Mouse (Mus musculus) cerebellum, postnatal 10 days (tissue): ENCODE data around the gene Sh3d21.
"Not testable (repeated sequence)": the region's sequence is repeated elsewhere in the genome, so short reads cannot be mapped to it uniquely, and the experiment has no call there.

Experiments
- DNase-seq, 2 experiments: peaks; one replicate each; pipeline ENCODE4 v3.0.0; 2021; ENCODE audit warnings: mixed read lengths in 2 of 2

Sh3d21 gene

GRCm38 (mm10) chr4:126166084-126166483 lies 2.8 kb upstream of the Sh3d21 start:
- no peak for DNase-seq

GRCm38 (mm10) chr4:126165092-126165491 lies 1.8 kb upstream of the Sh3d21 start:
- DNase-seq: not testable (repeated sequence)

GRCm38 (mm10) chr4:126163685-126164084 lies 394 bp upstream of the Sh3d21 start:
- DNase-seq: no peak

GRCm38 (mm10) chr4:126162544-126163066 lies 686 bp downstream of the Sh3d21 start:
- peak; percentile 87 to 90 for DNase-seq

GRCm38 (mm10) chr4:126161986-126162385 lies 1.3 kb downstream of the Sh3d21 start:
- DNase-seq: peak in 1 of 2 experiments; percentile 34

GRCm38 (mm10) chr4:126161456-126161855 lies 1.8 kb downstream of the Sh3d21 start:
- DNase-seq: no peak

GRCm38 (mm10) chr4:126160981-126161380 lies 2.3 kb downstream of the Sh3d21 start:
- DNase-seq: no peak

- peak; percentile 40 to 46 for DNase-seq
Measured at GRCm38 (mm10) chr4:126159455-126159854, 3.8 kb downstream of the Sh3d21 start.

- no peak for DNase-seq
Measured at GRCm38 (mm10) chr4:126157562-126157961, 5.7 kb downstream of the Sh3d21 start.

- DNase-seq: peak; percentile 45 to 51
Measured at GRCm38 (mm10) chr4:126156617-126157016, 6.7 kb downstream of the Sh3d21 start.

- DNase-seq: no peak
Measured at GRCm38 (mm10) chr4:126155869-126156268, 7.4 kb downstream of the Sh3d21 start.

GRCm38 (mm10) chr4:126155183-126155582 lies 8.1 kb downstream of the Sh3d21 start:
- no peak for DNase-seq

- DNase-seq: no peak
Measured at GRCm38 (mm10) chr4:126152864-126153263, 10.4 kb downstream of the Sh3d21 start.

GRCm38 (mm10) chr4:126151701-126152440 lies 11.4 kb downstream of the Sh3d21 start:
- DNase-seq: no peak

GRCm38 (mm10) chr4:126150949-126151320 lies 12.4 kb downstream of the Sh3d21 start:
- no peak for DNase-seq

- DNase-seq: no peak
Measured at GRCm38 (mm10) chr4:126150297-126150948, 12.9 kb downstream of the Sh3d21 start.

- no peak for DNase-seq
Measured at GRCm38 (mm10) chr4:126149798-126150197, 13.5 kb downstream of the Sh3d21 start.

GRCm38 (mm10) chr4:126149041-126149676 lies 14.1 kb downstream of the Sh3d21 start:
- DNase-seq: peak; percentile 38 to 44

GRCm38 (mm10) chr4:126148161-126148961 lies 14.9 kb downstream of the Sh3d21 start:
- peak in 1 of 2 experiments; percentile 28 for DNase-seq

GRCm38 (mm10) chr4:126147533-126148160 lies 15.6 kb downstream of the Sh3d21 start, which contains the start of gene Eva1b:
Eva1b (plus strand) TSS chr4:126147744.
- peak; percentile 66 to 70 for DNase-seq

- no peak for DNase-seq
Measured at GRCm38 (mm10) chr4:126146974-126147532, 16.2 kb downstream of the Sh3d21 start.

GRCm38 (mm10) chr4:126145396-126145795 lies 17.9 kb downstream of the Sh3d21 start:
- DNase-seq: no peak
